Mouse (Mus musculus) embryonic facial prominence, embryonic 10.5 days (tissue): ENCODE results near the gene Irf2bp2. TPM values are rescaled to one million over a fixed set of nuclear protein-coding genes. Genes with fewer than 3 reads are reported as not detected.
A peak's percentile ranks its signal among the peaks of the same experiment; 100 is the strongest.

Experiments
- DNase-seq: peaks from one replicate; pipeline ENCODE4 v3.0.0-alpha.2; 2017; ENCODE audit warnings: low spot score
- H3K27ac ChIP-seq: fragments of 300-500 bp; sonication (generic); replicated peaks from 2 replicates; pipeline ENCODE4 v1.5.1; 2016; ENCODE audit warnings: mild to moderate bottlenecking
- H3K27me3 ChIP-seq: fragments of 300-500 bp; sonication (generic); replicated peaks from 2 replicates; pipeline ENCODE4 v1.6.1; 2016; ENCODE audit warnings: low read depth, mild to moderate bottlenecking; ENCODE audit not compliant: poor library complexity, severe bottlenecking
- H3K36me3 ChIP-seq: fragments of 300-500 bp; sonication (generic); replicated peaks from 2 replicates; pipeline ENCODE4 v1.6.1; 2016; ENCODE audit warnings: mild to moderate bottlenecking, moderate library complexity
- H3K4me1 ChIP-seq: fragments of 300-500 bp; sonication (generic); 2 replicates; pipeline ENCODE4 v1.6.1; 2016
- H3K4me3 ChIP-seq: fragments of 300-500 bp; sonication (generic); 2 replicates; pipeline ENCODE4 v1.5.1; 2016; ENCODE audit warnings: mild to moderate bottlenecking, moderate library complexity
- H3K9me3 ChIP-seq: fragments of 300-500 bp; sonication (generic); 2 replicates; pipeline ENCODE4 v1.6.1; 2016; ENCODE audit warnings: mild to moderate bottlenecking
- whole genome bisulfite sequencing: fragments of 180-500 bp; shearing (Covaris S2); methylation state at CpG from one replicate; pipeline ENCODE4 v1.1.7; 2016; 5-methylcytosine and 5-hydroxymethylcytosine counted together
- polyA plus RNA-seq: library from polyadenylated mRNA; unstranded; fragments of >200 nt; fragmentation: Nextera tagmentation; extraction: Ambion mirVana; gene quantifications from 2 replicates; pipeline ENCODE4 v1.2.1, GENCODE M21; 2016

Irf2bp2 gene
- polyA plus RNA-seq, 1 experiment from 2014 or later = 5.4 TPM

- peak; percentile 73 for DNase-seq
Measured at GRCm38 (mm10) chr8:126582509-126582908, 11.3 kb downstream of the Irf2bp2 start.

GRCm38 (mm10) chr8:126581662-126582061 is 12.1 kb downstream of the Irf2bp2 start:
- no peaks in the 10 kb centered on the region for H3K27me3 ChIP-seq
- no peak overlapping the region for H3K27ac ChIP-seq
- no peak for DNase-seq
- H3K9me3 ChIP-seq = no peaks in the 10 kb centered on the region; the same call in 1 of the 2 replicates
- H3K4me1 ChIP-seq = peaks cover 38% of the 10 kb centered on the region
- 91% methylated on average over 6 of the region's 6 CpGs for WGBS
- no peak overlapping the region for H3K4me3 ChIP-seq
- H3K36me3 ChIP-seq = peaks cover 14% of the 10 kb centered on the region

More at GRCm38 (mm10) chr8:126582509-126582908, 11.3 kb downstream of the Irf2bp2 start:
- 37% methylated on average over 6 of the region's 6 CpGs for WGBS
- H3K4me1 ChIP-seq = peaks cover 46% of the 10 kb centered on the region
- no peaks in the 10 kb centered on the region; the same call in 1 of the 2 replicates for H3K9me3 ChIP-seq
- no peaks in the 10 kb centered on the region for H3K27me3 ChIP-seq
- peaks cover 20% of the 10 kb centered on the region for H3K36me3 ChIP-seq
- no peak overlapping the region for H3K4me3 ChIP-seq
- H3K27ac ChIP-seq = peak overlapping the region; percentile 98

- no peak overlapping the region for H3K27ac ChIP-seq
- H3K9me3 ChIP-seq = no peaks in the 10 kb centered on the region; the same call in 1 of the 2 replicates
- no peak for DNase-seq
- WGBS = 95% methylated on average over 4 of the region's 4 CpGs
- no peaks in the 10 kb centered on the region for H3K27me3 ChIP-seq
- H3K36me3 ChIP-seq = peaks cover 7% of the 10 kb centered on the region
- no peak overlapping the region for H3K4me3 ChIP-seq
- H3K4me1 ChIP-seq = peaks cover 34% of the 10 kb centered on the region
Measured at GRCm38 (mm10) chr8:126580826-126581225, 13.0 kb downstream of the Irf2bp2 start.

- H3K27ac ChIP-seq = no peak overlapping the region
- DNase-seq = no peak
- no peaks in the 10 kb centered on the region for H3K27me3 ChIP-seq
- H3K4me1 ChIP-seq = peaks cover 26% of the 10 kb centered on the region
- no peak overlapping the region for H3K4me3 ChIP-seq
- H3K9me3 ChIP-seq = no peaks in the 10 kb centered on the region; the same call in 1 of the 2 replicates
- WGBS = 93% methylated on average over 1 of the region's 1 CpGs
- H3K36me3 ChIP-seq = peaks cover 7% of the 10 kb centered on the region
Measured at GRCm38 (mm10) chr8:126580086-126580485, 13.7 kb downstream of the Irf2bp2 start.

GRCm38 (mm10) chr8:126578641-126579040 is 15.1 kb downstream of the Irf2bp2 start:
- no peak overlapping the region for H3K27ac ChIP-seq
- DNase-seq = no peak
- no peak overlapping the region for H3K4me3 ChIP-seq
- no peaks in the 10 kb centered on the region for H3K27me3 ChIP-seq
- WGBS = 91% methylated on average over 3 of the region's 3 CpGs
- H3K4me1 ChIP-seq = peaks cover 12% of the 10 kb centered on the region
- H3K36me3 ChIP-seq = peaks cover 7% of the 10 kb centered on the region
- H3K9me3 ChIP-seq = no peaks in the 10 kb centered on the region; the same call in 1 of the 2 replicates

GRCm38 (mm10) chr8:126576919-126577318 is 16.9 kb downstream of the Irf2bp2 start:
- H3K4me3 ChIP-seq = no peak overlapping the region
- H3K27me3 ChIP-seq = no peaks in the 10 kb centered on the region
- no peak overlapping the region for H3K27ac ChIP-seq
- peaks cover 7% of the 10 kb centered on the region for H3K36me3 ChIP-seq
- DNase-seq = no peak
- WGBS = 91% methylated on average over 8 of the region's 8 CpGs
- H3K9me3 ChIP-seq = no peaks in the 10 kb centered on the region; the same call in 1 of the 2 replicates
- H3K4me1 ChIP-seq = no peaks in the 10 kb centered on the region

GRCm38 (mm10) chr8:126576086-126576485 is 17.7 kb downstream of the Irf2bp2 start:
- H3K36me3 ChIP-seq = no peaks in the 10 kb centered on the region
- no peak overlapping the region for H3K27ac ChIP-seq
- no peak for DNase-seq
- peaks cover 4% of the 10 kb centered on the region for H3K4me1 ChIP-seq
- H3K4me3 ChIP-seq = no peak overlapping the region
- H3K27me3 ChIP-seq = no peaks in the 10 kb centered on the region
- H3K9me3 ChIP-seq = no peaks in the 10 kb centered on the region; the same call in 1 of the 2 replicates

DNA sequence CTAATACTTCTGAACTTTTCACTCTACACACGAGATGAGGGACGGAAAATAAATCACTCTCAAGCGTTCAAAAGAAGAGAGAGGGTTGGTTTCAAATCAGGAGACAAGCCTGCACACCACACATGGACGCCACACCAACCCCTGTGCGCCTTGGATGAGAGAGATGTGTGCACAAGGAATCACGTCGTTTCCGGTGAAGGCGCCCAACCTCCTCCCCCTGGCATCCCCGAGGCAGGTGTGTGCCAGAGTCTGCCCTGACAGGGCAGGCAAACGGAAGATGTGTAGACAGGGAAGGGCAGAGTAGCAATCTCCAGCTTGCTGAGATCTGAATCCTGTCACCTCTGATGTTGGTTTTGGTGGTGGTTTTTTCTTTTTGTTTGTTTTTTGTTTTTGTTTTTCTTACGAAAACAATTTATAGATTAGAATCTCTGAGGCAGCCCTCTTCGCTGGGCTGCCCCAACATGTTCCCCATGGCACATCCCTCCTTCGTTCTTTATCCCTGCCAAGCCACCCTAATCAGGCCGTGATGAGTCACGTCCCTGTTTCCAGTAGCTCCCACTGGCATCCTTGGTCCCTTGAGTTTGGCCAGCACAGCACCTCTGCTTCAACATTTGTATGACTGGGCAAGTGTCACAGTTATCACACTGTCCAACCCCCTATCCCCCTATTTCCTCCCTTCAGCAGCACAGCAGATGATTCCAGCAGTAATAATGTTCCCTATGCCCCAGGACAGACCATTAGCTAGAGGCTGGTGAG is 18.7 kb downstream of the Irf2bp2 start:
- Histone ChIP-seq H3K4me1 (peaks cover 14% of the 10 kb centered on the region), H3K27ac (no peak overlapping the region), H3K4me3 (no peak overlapping the region), H3K36me3 (no peaks in the 10 kb centered on the region), H3K27me3 (no peaks in the 10 kb centered on the region), H3K9me3 (no peaks in the 10 kb centered on the region)
- 87% methylated on average over 16 of the region's 16 CpGs for WGBS
- no peak for DNase-seq

DNA sequence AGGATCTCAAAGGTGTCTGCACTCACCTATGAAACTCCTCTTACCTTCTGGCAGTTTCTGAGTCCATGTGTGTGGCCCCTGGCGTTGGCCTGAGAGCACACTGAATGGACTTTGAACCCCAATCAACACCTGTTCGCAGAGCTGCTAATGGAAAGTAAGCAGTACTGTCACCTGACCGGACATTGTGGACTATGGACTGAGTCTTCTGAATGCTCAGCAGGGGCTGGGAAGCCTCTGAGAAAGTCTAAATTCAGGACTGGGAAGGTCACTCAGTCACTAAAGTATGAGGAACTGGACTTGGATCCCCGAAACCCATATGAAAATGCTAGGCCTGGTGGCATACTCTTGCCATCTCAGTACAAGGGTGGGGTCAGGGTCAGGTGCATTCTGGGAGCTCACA is 19.9 kb downstream of the Irf2bp2 start:
- H3K4me3 ChIP-seq = no peak overlapping the region
- 90% methylated on average over 4 of the region's 4 CpGs for WGBS

GRCm38 (mm10) chr8:126573079-126573694 is 20.6 kb downstream of the Irf2bp2 start:
- WGBS = 90% methylated on average over 6 of the region's 6 CpGs
- DNase-seq = no peak

More for the DNA sequence above, 19.9 kb downstream of the Irf2bp2 start:
- Histone ChIP-seq H3K4me1 (peaks cover 21% of the 10 kb centered on the region), H3K9me3 (no peaks in the 10 kb centered on the region), H3K27me3 (no peaks in the 10 kb centered on the region), H3K27ac (no peak overlapping the region), H3K36me3 (no peaks in the 10 kb centered on the region)
- DNase-seq = no peak

DNA sequence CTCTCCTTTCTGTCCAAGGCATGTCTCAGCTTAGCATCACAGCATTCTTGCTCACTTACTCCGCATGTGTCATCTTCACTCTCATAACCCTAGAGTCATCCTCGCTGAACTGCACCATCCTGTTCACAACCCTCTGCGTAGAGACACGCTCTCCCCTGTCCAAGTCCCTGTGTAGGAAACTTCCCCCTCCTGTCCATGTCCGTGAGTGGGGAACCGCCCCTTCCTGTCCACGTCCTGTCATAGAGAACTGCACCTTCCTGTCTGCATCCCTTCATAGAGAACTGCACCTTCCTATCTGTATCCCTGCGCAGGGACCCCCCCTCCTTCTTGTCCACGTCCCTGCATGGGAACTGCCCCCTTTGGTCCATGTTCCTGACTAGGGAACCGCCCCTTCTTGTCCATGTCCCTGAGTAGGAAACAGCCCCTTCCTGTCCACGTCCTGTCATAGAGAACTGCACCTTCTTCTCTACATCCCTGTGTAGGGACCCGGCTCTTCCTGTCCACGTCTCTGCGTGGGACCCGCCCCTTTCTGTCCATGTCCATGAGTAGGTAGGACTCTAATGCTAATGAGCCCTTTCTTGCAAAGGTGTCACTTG is 22.6 kb downstream of the Irf2bp2 start:
- Histone ChIP-seq H3K4me1 (peaks cover 42% of the 10 kb centered on the region), H3K9me3 (no peaks in the 10 kb centered on the region), H3K4me3 (no peak overlapping the region), H3K27ac (no peak overlapping the region), H3K36me3 (no peaks in the 10 kb centered on the region), H3K27me3 (no peaks in the 10 kb centered on the region)
- WGBS = 83% methylated on average over 15 of the region's 15 CpGs
- no peak for DNase-seq

More at GRCm38 (mm10) chr8:126573079-126573694, 20.6 kb downstream of the Irf2bp2 start:
- Histone ChIP-seq H3K9me3 (no peaks in the 10 kb centered on the region), H3K27me3 (no peaks in the 10 kb centered on the region), H3K4me1 (peaks cover 21% of the 10 kb centered on the region), H3K36me3 (no peaks in the 10 kb centered on the region), H3K4me3 (no peak overlapping the region), H3K27ac (no peak overlapping the region)

GRCm38 (mm10) chr8:126570521-126571040 is 23.2 kb downstream of the Irf2bp2 start:
- Histone ChIP-seq H3K27me3 (no peaks in the 10 kb centered on the region), H3K9me3 (no peaks in the 10 kb centered on the region), H3K36me3 (no peaks in the 10 kb centered on the region), H3K4me3 (no peak overlapping the region), H3K4me1 (peaks cover 48% of the 10 kb centered on the region), H3K27ac (0 out of 2 replicates have a peak overlapping the region, but pooled peaks have one; percentile 31)
- 68% methylated on average over 9 of the region's 9 CpGs for WGBS
- no peak for DNase-seq
